Mouse (Mus musculus): Measurements from ENCODE around the gene Palm. TPM values are rescaled to one million over a fixed set of nuclear protein-coding genes. Genes with fewer than 3 reads are reported as not detected.

Gene Palm
- polyA plus RNA-seq, 1 experiment = 2.9 TPM

DNA sequence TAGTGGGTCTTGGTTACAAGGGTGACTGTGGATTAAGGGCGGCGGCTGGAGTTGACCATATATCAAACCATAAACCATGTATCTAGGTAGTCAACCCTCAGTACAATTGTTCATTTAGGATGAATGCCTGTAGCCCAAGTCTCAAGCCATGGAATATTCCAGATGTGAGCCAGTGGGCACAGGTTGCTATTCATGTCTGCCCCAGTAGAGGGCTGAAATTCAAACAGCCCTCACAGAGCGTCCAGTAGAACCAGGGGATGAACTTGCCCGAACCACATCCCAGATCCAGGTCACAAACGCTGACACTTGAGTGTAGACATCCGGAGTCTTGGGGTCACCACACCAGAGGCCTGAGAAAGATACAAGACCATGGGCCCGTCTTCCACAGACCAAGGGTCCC, 10.3 kb upstream of the Palm start:
- H3K4me3 ChIP-seq (ENCODE audit: insufficient read depth, low read length) = no peak overlapping the region
- peaks cover 5% of the 10 kb centered on the region for H3K4me1 ChIP-seq (ENCODE audit: control insufficient read depth, insufficient read depth, low read length)
- H3K27ac ChIP-seq (ENCODE audit: insufficient read depth, low read depth, low read length) = no peak overlapping the region
- TF ChIP-seq POLR2A (IDR thresholded peaks at IDR 0.05; ENCODE audit: borderline replicate concordance, low read depth, low read length) (no peak), CTCF (IDR thresholded peaks at IDR 0.05; ENCODE audit: low read depth, low read length) (no peak)

- peak; percentile 20; the same call in 1 of the 2 replicates for TF ChIP-seq CTCF (IDR thresholded peaks at IDR 0.05; ENCODE audit: low read depth, low read length)
- no peak for TF ChIP-seq POLR2A (IDR thresholded peaks at IDR 0.05; ENCODE audit: borderline replicate concordance, low read depth, low read length)
- Histone ChIP-seq H3K4me1 (ENCODE audit: control insufficient read depth, insufficient read depth, low read length) (peaks cover 5% of the 10 kb centered on the region), H3K4me3 (ENCODE audit: insufficient read depth, low read length) (no peak overlapping the region), H3K27ac (ENCODE audit: insufficient read depth, low read depth, low read length) (no peak overlapping the region)
Measured at GRCm38 (mm10) chr10:79783920-79784800, 9.2 kb upstream of the Palm start.

GRCm38 (mm10) chr10:79788386-79789158, 4.8 kb upstream of the Palm start:
- TF ChIP-seq CTCF (IDR thresholded peaks at IDR 0.05; ENCODE audit: low read depth, low read length) (peak; percentile 28; the same call in 1 of the 2 replicates), POLR2A (IDR thresholded peaks at IDR 0.05; ENCODE audit: borderline replicate concordance, low read depth, low read length) (no peak)
- no peaks in the 10 kb centered on the region for H3K4me1 ChIP-seq (ENCODE audit: control insufficient read depth, insufficient read depth, low read length)
- no peak overlapping the region for H3K4me3 ChIP-seq (ENCODE audit: insufficient read depth, low read length)
- H3K27ac ChIP-seq (ENCODE audit: insufficient read depth, low read depth, low read length) = no peak overlapping the region

GRCm38 (mm10) chr10:79789581-79789980, 3.8 kb upstream of the Palm start:
- Histone ChIP-seq H3K4me1 (ENCODE audit: control insufficient read depth, insufficient read depth, low read length) (no peaks in the 10 kb centered on the region), H3K4me3 (ENCODE audit: insufficient read depth, low read length) (no peak overlapping the region), H3K27ac (ENCODE audit: insufficient read depth, low read depth, low read length) (no peak overlapping the region)
- TF ChIP-seq POLR2A (IDR thresholded peaks at IDR 0.05; ENCODE audit: borderline replicate concordance, low read depth, low read length) = no peak

DNA sequence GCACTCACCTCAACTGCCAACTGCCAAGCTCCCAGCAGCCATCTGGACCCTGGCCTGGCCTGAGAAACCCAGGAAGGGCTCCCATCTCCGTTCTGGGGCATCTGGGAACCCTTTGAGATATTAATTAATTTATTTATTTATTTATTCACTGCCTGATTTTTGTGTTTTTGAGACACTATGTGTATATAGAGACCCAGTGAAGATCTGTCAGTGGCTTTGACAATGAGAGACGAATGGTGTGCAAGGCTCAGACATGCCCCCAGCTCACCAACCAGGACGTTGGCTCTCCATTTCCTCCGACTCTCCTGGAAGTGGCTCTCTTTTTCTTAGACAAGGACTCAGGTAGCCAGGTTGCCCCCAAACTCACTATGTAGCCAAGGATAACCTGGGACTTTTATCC, 2.5 kb upstream of the Palm start, which contains the start of gene Prss57:
Gene Prss57 (minus strand): TSS at position 101 of the 400 bp plus-strand sequence.
- Histone ChIP-seq H3K4me1 (ENCODE audit: control insufficient read depth, insufficient read depth, low read length) (no peaks in the 10 kb centered on the region), H3K4me3 (ENCODE audit: insufficient read depth, low read length) (no peak within 1 kb of the TSS), H3K27ac (ENCODE audit: insufficient read depth, low read depth, low read length) (no peak within 1 kb of the TSS)
- TF ChIP-seq POLR2A (IDR thresholded peaks at IDR 0.05; ENCODE audit: borderline replicate concordance, low read depth, low read length) (no peak), CTCF (IDR thresholded peaks at IDR 0.05; ENCODE audit: low read depth, low read length) (no peak)

DNA sequence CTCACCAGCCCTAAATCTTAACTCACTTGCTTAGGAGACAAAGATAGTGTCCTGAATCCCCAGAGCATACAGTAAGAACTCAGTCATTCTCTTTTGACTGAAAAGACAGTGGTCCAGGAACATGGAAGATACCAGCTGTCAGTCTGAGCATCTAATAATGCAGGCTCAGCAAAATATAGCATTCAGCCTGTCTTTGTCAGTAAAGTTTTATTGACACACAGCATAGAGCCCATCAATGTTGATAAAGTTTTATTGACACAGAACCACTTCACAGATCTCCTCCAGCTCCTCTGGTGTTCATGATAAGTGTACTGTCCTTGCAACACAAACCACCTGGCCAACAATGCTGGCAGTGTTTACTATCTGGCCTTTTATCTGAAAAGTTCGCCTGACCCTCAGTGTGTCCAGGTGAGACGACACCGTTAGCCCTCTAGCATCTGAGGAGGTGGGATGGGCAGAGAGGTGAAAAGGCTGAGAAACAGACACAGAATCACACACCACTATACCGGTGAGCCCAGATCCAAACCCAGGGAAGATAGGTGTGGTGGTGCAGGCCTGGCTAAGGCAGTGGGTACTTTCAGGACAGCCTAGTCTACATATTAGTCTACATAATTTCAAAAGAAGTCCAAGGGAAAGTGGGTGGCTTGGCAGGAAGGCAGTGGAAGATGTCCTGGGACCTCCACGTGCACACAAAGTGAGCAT, 882 bp upstream of the Palm start:
- Histone ChIP-seq H3K4me1 (ENCODE audit: control insufficient read depth, insufficient read depth, low read length) (no peaks in the 10 kb centered on the region), H3K27ac (ENCODE audit: insufficient read depth, low read depth, low read length) (no peak overlapping the region), H3K4me3 (ENCODE audit: insufficient read depth, low read length) (no peak overlapping the region)
- TF ChIP-seq POLR2A (IDR thresholded peaks at IDR 0.05; ENCODE audit: borderline replicate concordance, low read depth, low read length) (no peak), CTCF (IDR thresholded peaks at IDR 0.05; ENCODE audit: low read depth, low read length) (no peak)

DNA sequence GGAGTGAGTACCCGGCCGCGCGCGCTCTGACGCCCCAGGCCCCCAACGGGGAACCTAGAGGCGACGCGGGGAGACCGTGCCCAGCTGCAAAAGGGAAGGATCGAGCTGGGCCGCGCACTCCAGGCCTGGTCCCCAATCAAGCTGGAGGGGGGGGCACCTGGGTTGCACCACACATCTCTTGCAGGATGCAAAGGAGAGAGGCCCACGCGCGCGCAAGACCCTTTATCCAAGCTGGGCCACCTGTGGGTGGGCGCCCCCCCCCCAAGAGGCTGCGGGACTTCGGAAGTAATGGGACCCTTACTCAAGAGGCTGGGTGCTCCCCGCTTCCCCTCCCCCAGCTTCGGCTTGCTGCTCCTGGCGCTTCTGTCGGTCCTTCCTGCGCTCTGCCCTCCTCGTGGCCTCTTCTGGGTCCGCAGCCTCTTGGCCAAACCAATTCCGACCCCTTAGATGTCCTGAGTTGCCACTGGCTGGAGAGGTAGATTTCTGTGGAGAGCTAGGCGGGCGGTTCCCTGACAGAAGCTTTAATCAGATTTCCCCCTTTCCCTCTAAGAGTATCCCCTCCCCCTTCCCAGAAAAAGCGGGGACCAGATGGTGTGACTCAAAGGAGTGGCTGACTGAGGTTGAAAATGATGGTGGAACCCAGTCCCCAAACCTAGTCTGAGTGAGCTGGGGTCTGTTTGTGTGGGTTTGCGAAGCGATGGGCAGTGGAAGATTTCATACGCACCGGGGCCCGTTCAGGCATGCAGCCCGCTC, 542 bp downstream of the Palm start:
- Histone ChIP-seq H3K4me3 (ENCODE audit: insufficient read depth, low read length) (peak overlapping the region; percentile 66), H3K27ac (ENCODE audit: insufficient read depth, low read depth, low read length) (no peak overlapping the region), H3K4me1 (ENCODE audit: control insufficient read depth, insufficient read depth, low read length) (peaks cover 2% of the 10 kb centered on the region; the same call in 1 of the 2 replicates)
- TF ChIP-seq POLR2A (IDR thresholded peaks at IDR 0.05; ENCODE audit: borderline replicate concordance, low read depth, low read length) (no peak), CTCF (IDR thresholded peaks at IDR 0.05; ENCODE audit: low read depth, low read length) (no peak)

- Histone ChIP-seq H3K27ac (ENCODE audit: insufficient read depth, low read depth, low read length) (no peak overlapping the region), H3K4me1 (ENCODE audit: control insufficient read depth, insufficient read depth, low read length) (peaks cover 2% of the 10 kb centered on the region; the same call in 1 of the 2 replicates), H3K4me3 (ENCODE audit: insufficient read depth, low read length) (no peak overlapping the region)
- TF ChIP-seq CTCF (IDR thresholded peaks at IDR 0.05; ENCODE audit: low read depth, low read length) (no peak), POLR2A (IDR thresholded peaks at IDR 0.05; ENCODE audit: borderline replicate concordance, low read depth, low read length) (no peak)
Measured at GRCm38 (mm10) chr10:79794491-79794931, 1.1 kb downstream of the Palm start.

DNA sequence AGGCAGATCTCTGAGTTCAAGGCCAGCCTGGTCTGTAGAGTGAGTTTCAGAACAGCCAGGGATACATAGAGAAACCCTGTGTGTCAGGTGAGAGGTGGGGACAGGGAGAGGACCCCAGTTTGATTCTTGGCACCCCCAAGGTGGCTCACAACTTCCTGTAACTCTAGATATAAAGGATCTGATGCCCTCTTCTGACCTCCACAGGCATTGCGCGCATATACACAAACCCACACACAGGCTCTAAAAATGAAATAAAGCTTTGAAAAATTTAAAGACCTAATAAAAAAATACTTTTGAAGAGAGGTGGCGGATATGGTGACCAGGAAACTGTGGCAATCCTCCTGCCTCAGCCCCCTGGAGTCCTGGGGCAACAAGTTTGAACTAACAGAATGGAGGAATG, 2.5 kb downstream of the Palm start:
- Histone ChIP-seq H3K27ac (ENCODE audit: insufficient read depth, low read depth, low read length) (no peak overlapping the region), H3K4me3 (ENCODE audit: insufficient read depth, low read length) (no peak overlapping the region), H3K4me1 (ENCODE audit: control insufficient read depth, insufficient read depth, low read length) (peaks cover 2% of the 10 kb centered on the region; the same call in 1 of the 2 replicates)
- TF ChIP-seq CTCF (IDR thresholded peaks at IDR 0.05; ENCODE audit: low read depth, low read length) (no peak), POLR2A (IDR thresholded peaks at IDR 0.05; ENCODE audit: borderline replicate concordance, low read depth, low read length) (no peak)
